Mouse (Mus musculus) embryo, embryonic 10.5 days (tissue): ENCODE results near the gene Foxd1.
A peak's percentile ranks its signal among the peaks of the same experiment; 100 is the strongest.

ENCODE experiments used
- DNase-seq: peaks from one replicate; pipeline ENCODE4 v3.0.0-alpha.2; 2015; ENCODE audit warnings: low spot score

The Foxd1 gene

GRCm38 (mm10) chr13:98354090-98354801 is at the start of gene Foxd1:
Gene Foxd1, plus strand, starts transcription at chr13:98354242.
- DNase-seq = peak; percentile 91

GRCm38 (mm10) chr13:98305257-98305656 is 48.8 kb upstream of the Foxd1 start:
- no peak for DNase-seq

GRCm38 (mm10) chr13:98306393-98306792 is 47.6 kb upstream of the Foxd1 start:
- no peak for DNase-seq

- DNase-seq = no peak
Observed at GRCm38 (mm10) chr13:98306852-98307475, 47.1 kb upstream of the Foxd1 start.

GRCm38 (mm10) chr13:98308004-98308403 is 46.0 kb upstream of the Foxd1 start:
- no peak for DNase-seq

GRCm38 (mm10) chr13:98308724-98309123 is 45.3 kb upstream of the Foxd1 start:
- DNase-seq = no peak

GRCm38 (mm10) chr13:98311597-98311996 is 42.4 kb upstream of the Foxd1 start:
- DNase-seq = no peak

GRCm38 (mm10) chr13:98313631-98314030 is 40.4 kb upstream of the Foxd1 start:
- no peak for DNase-seq

GRCm38 (mm10) chr13:98315124-98315523 is 38.9 kb upstream of the Foxd1 start:
- DNase-seq = no peak

- DNase-seq = no peak
Observed at GRCm38 (mm10) chr13:98316140-98316479, 37.9 kb upstream of the Foxd1 start.

- peak; percentile 96 for DNase-seq
Observed at GRCm38 (mm10) chr13:98316480-98317245, 37.4 kb upstream of the Foxd1 start, which contains the start of gene Btf3. Gene Btf3, minus strand, starts transcription at chr13:98317006.

- no peak for DNase-seq
Observed at GRCm38 (mm10) chr13:98317246-98317677, 36.8 kb upstream of the Foxd1 start.

- no peak for DNase-seq
Observed at GRCm38 (mm10) chr13:98317911-98318310, 36.1 kb upstream of the Foxd1 start.

- DNase-seq = peak; percentile 41
Observed at GRCm38 (mm10) chr13:98325034-98325433, 29.0 kb upstream of the Foxd1 start.

- DNase-seq = peak; percentile 38
Observed at GRCm38 (mm10) chr13:98332106-98332505, 21.9 kb upstream of the Foxd1 start.

- DNase-seq = no peak
Observed at GRCm38 (mm10) chr13:98336205-98336604, 17.8 kb upstream of the Foxd1 start.

- no peak for DNase-seq
Observed at GRCm38 (mm10) chr13:98340506-98340905, 13.5 kb upstream of the Foxd1 start.

- no peak for DNase-seq
Observed at GRCm38 (mm10) chr13:98349491-98349890, 4.6 kb upstream of the Foxd1 start.

GRCm38 (mm10) chr13:98351527-98351926 is 2.5 kb upstream of the Foxd1 start:
- DNase-seq = peak; percentile 73

- DNase-seq = peak; percentile 58
Observed at GRCm38 (mm10) chr13:98352381-98352975, 1.6 kb upstream of the Foxd1 start.

GRCm38 (mm10) chr13:98353709-98354089 is 343 bp upstream of the Foxd1 start:
- DNase-seq = no peak

- DNase-seq = peak; percentile 68
Observed at GRCm38 (mm10) chr13:98354871-98355558, 973 bp downstream of the Foxd1 start.
